Mouse (Mus musculus) C2C12 (cell line): ENCODE results near the gene Lcor. TPM values are rescaled to one million over a fixed set of nuclear protein-coding genes. Genes with fewer than 3 reads are reported as not detected.

ENCODE experiments used
- H3K27me3 ChIP-seq: one replicate; pipeline ENCODE4 v1.6.1; 2011; ENCODE audit not compliant: control insufficient read depth, insufficient read depth, insufficient read length
- H3K36me3 ChIP-seq: one replicate; pipeline ENCODE4 v1.6.1; 2011; ENCODE audit not compliant: control insufficient read depth, insufficient read depth
- H3K4me3 ChIP-seq: one replicate; pipeline ENCODE4 v1.5.1; 2011; ENCODE audit warnings: mild to moderate bottlenecking, control low read depth; ENCODE audit not compliant: poor library complexity, insufficient read depth, severe bottlenecking
- H3K79me2 ChIP-seq: one replicate; pipeline ENCODE4 v1.6.1; 2011; ENCODE audit not compliant: control insufficient read depth, insufficient read depth
- H3K79me3 ChIP-seq: one replicate; pipeline ENCODE4 v1.6.1; 2011; ENCODE audit warnings: low read depth, control low read depth
- H3ac ChIP-seq: one replicate; pipeline ENCODE3; 2011; ENCODE audit warnings: low read depth; ENCODE audit not compliant: control insufficient read depth, insufficient read length
- CEBPB ChIP-seq: IDR thresholded peaks from one replicate; pipeline ENCODE4 v1.6.1; 2011; ENCODE audit warnings: low read depth, mild to moderate bottlenecking, control low read depth, moderate library complexity
- CTCF ChIP-seq: IDR thresholded peaks from one replicate; pipeline ENCODE4 v1.5.1; 2011; ENCODE audit not compliant: control insufficient read depth, insufficient read depth, insufficient read length
- FOSL1 ChIP-seq: IDR thresholded peaks from one replicate; pipeline ENCODE4 v1.8.0; 2011; ENCODE audit warnings: mild to moderate bottlenecking, low read length; ENCODE audit not compliant: poor library complexity, insufficient read depth, severe bottlenecking
- MAX ChIP-seq: IDR thresholded peaks from one replicate; pipeline ENCODE4 v1.6.1; 2011; ENCODE audit warnings: mild to moderate bottlenecking, control low read depth
- MYOD1 ChIP-seq: IDR thresholded peaks from one replicate; pipeline ENCODE4 v1.6.1; 2011; ENCODE audit warnings: low read depth; ENCODE audit not compliant: control insufficient read depth, insufficient read length
- MYOG ChIP-seq: IDR thresholded peaks from one replicate; pipeline ENCODE4 v1.6.1; 2011; ENCODE audit not compliant: control insufficient read depth, insufficient read length; ENCODE audit errors: extremely low read depth
- USF1 ChIP-seq: IDR thresholded peaks from one replicate; pipeline ENCODE4 v1.6.1; 2011; ENCODE audit warnings: low read depth, mild to moderate bottlenecking, control low read depth, moderate library complexity
- polyA plus RNA-seq: library from polyadenylated mRNA; unstranded; fragments of >200 nt; fragmentation: generic; extraction: Trizol; gene quantifications from one replicate; pipeline ENCODE4 v1.2.1, GENCODE M21; 2012; ENCODE audit warnings: missing spikeins

Gene Lcor
- polyA plus RNA-seq, 1 experiment, result 1.2 TPM

- Histone ChIP-seq H3K36me3 (peaks cover 15% of the 10 kb centered on the region), H3K79me3 (no peaks in the 10 kb centered on the region), H3ac (no peak overlapping the region), H3K79me2 (no peaks in the 10 kb centered on the region), H3K4me3 (no peak overlapping the region), H3K27me3 (no peaks in the 10 kb centered on the region)
- TF ChIP-seq MYOG, result no peak
- TF ChIP-seq CEBPB, result no peak
- no peak for TF ChIP-seq MYOD1
- no peak for TF ChIP-seq MAX
- TF ChIP-seq CTCF, result no peak
- TF ChIP-seq FOSL1, result no peak
- TF ChIP-seq USF1, result no peak
Observed at GRCm38 (mm10) chr19:41589026-41589425, 106.6 kb downstream of the Lcor start.

- H3K27me3 ChIP-seq, result no peaks in the 10 kb centered on the region
- no peak for TF ChIP-seq MAX
- TF ChIP-seq MYOD1, result no peak
- no peak for TF ChIP-seq CEBPB
- no peak for TF ChIP-seq USF1
- no peak for TF ChIP-seq CTCF
- TF ChIP-seq MYOG, result no peak
- no peak for TF ChIP-seq FOSL1
Observed at GRCm38 (mm10) chr19:41589681-41590080, 107.2 kb downstream of the Lcor start.

GRCm38 (mm10) chr19:41591808-41592207 is 109.4 kb downstream of the Lcor start:
- no peak overlapping the region for H3K4me3 ChIP-seq
- H3K79me3 ChIP-seq, result no peaks in the 10 kb centered on the region
- TF ChIP-seq CTCF (no peak), MYOD1 (peak; percentile 2)
- no peaks in the 10 kb centered on the region for H3K79me2 ChIP-seq
- no peaks in the 10 kb centered on the region for H3K36me3 ChIP-seq
- H3ac ChIP-seq, result no peak overlapping the region
- H3K27me3 ChIP-seq, result no peaks in the 10 kb centered on the region

More at GRCm38 (mm10) chr19:41589681-41590080, 107.2 kb downstream of the Lcor start:
- H3K79me2 ChIP-seq, result no peaks in the 10 kb centered on the region
- H3ac ChIP-seq, result no peak overlapping the region
- no peak overlapping the region for H3K4me3 ChIP-seq
- no peaks in the 10 kb centered on the region for H3K79me3 ChIP-seq
- peaks cover 15% of the 10 kb centered on the region for H3K36me3 ChIP-seq

GRCm38 (mm10) chr19:41597170-41597894 is 114.9 kb downstream of the Lcor start:
- no peaks in the 10 kb centered on the region for H3K36me3 ChIP-seq
- no peak overlapping the region for H3ac ChIP-seq
- H3K27me3 ChIP-seq, result peaks cover 3% of the 10 kb centered on the region
- H3K79me3 ChIP-seq, result no peaks in the 10 kb centered on the region
- TF ChIP-seq FOSL1 (no peak), CEBPB (peak; percentile 76), MAX (peak; percentile 68), MYOD1 (peak; percentile 78)
- no peaks in the 10 kb centered on the region for H3K79me2 ChIP-seq
- no peak overlapping the region for H3K4me3 ChIP-seq

GRCm38 (mm10) chr19:41600647-41601046 is 118.2 kb downstream of the Lcor start:
- H3K36me3 ChIP-seq, result no peaks in the 10 kb centered on the region
- H3K4me3 ChIP-seq, result no peak overlapping the region
- H3K27me3 ChIP-seq, result peaks cover 3% of the 10 kb centered on the region
- H3K79me2 ChIP-seq, result no peaks in the 10 kb centered on the region
- H3K79me3 ChIP-seq, result no peaks in the 10 kb centered on the region
- TF ChIP-seq USF1, result no peak
- TF ChIP-seq MAX, result no peak
- TF ChIP-seq CEBPB, result no peak
- TF ChIP-seq FOSL1, result no peak
- no peak for TF ChIP-seq MYOD1
- no peak for TF ChIP-seq CTCF
- TF ChIP-seq MYOG, result no peak
- H3ac ChIP-seq, result no peak overlapping the region

- H3K79me3 ChIP-seq, result no peaks in the 10 kb centered on the region
- no peaks in the 10 kb centered on the region for H3K79me2 ChIP-seq
- TF ChIP-seq MYOD1 (peak; percentile 5), CTCF (no peak), FOSL1 (no peak), MYOG (no peak), USF1 (no peak), CEBPB (no peak)
- no peak overlapping the region for H3K4me3 ChIP-seq
- no peaks in the 10 kb centered on the region for H3K36me3 ChIP-seq
- H3ac ChIP-seq, result no peak overlapping the region
- peaks cover 3% of the 10 kb centered on the region for H3K27me3 ChIP-seq
Observed at GRCm38 (mm10) chr19:41606208-41606987, 124.0 kb downstream of the Lcor start.
